Mouse (Mus musculus): Measurements from ENCODE around the gene Ilkap. TPM values are rescaled to one million over a fixed set of nuclear protein-coding genes. Genes with fewer than 3 reads are reported as not detected.

The Ilkap gene
- polyA plus RNA-seq, 1 experiment = 84.0 TPM

- Histone ChIP-seq H3K4me1 (ENCODE audit: control insufficient read depth, insufficient read depth, low read length) (peaks cover 4% of the 10 kb centered on the region), H3K27ac (ENCODE audit: insufficient read depth, low read length) (peak overlapping the region; percentile 86), H3K4me3 (ENCODE audit: insufficient read depth, low read length) (no peak overlapping the region)
- TF ChIP-seq CTCF (IDR thresholded peaks at IDR 0.05; ENCODE audit: extremely low read depth, insufficient read depth, low read length) = no peak
- no peak for TF ChIP-seq POLR2A (IDR thresholded peaks at IDR 0.05; ENCODE audit: extremely low read depth, insufficient read depth, low read length)
Observed at GRCm38 (mm10) chr1:91436380-91437082, 37.9 kb upstream of the Ilkap start.

- TF ChIP-seq POLR2A (IDR thresholded peaks at IDR 0.05; ENCODE audit: extremely low read depth, insufficient read depth, low read length) = no peak
- no peak for TF ChIP-seq CTCF (IDR thresholded peaks at IDR 0.05; ENCODE audit: extremely low read depth, insufficient read depth, low read length)
Observed at GRCm38 (mm10) chr1:91435606-91436130, 37.1 kb upstream of the Ilkap start.

GRCm38 (mm10) chr1:91434905-91435304 is 36.3 kb upstream of the Ilkap start:
- Histone ChIP-seq H3K27ac (ENCODE audit: insufficient read depth, low read length) (no peak overlapping the region), H3K4me1 (ENCODE audit: control insufficient read depth, insufficient read depth, low read length) (peaks cover 4% of the 10 kb centered on the region), H3K4me3 (ENCODE audit: insufficient read depth, low read length) (no peak overlapping the region)
- no peak for TF ChIP-seq POLR2A (IDR thresholded peaks at IDR 0.05; ENCODE audit: extremely low read depth, insufficient read depth, low read length)

More at GRCm38 (mm10) chr1:91435606-91436130, 37.1 kb upstream of the Ilkap start:
- no peak overlapping the region for H3K4me3 ChIP-seq (ENCODE audit: insufficient read depth, low read length)
- H3K27ac ChIP-seq (ENCODE audit: insufficient read depth, low read length) = peak overlapping the region; percentile 86
- peaks cover 4% of the 10 kb centered on the region for H3K4me1 ChIP-seq (ENCODE audit: control insufficient read depth, insufficient read depth, low read length)

- Histone ChIP-seq H3K27ac (ENCODE audit: insufficient read depth, low read length) (no peak overlapping the region), H3K4me3 (ENCODE audit: insufficient read depth, low read length) (no peak overlapping the region), H3K4me1 (ENCODE audit: control insufficient read depth, insufficient read depth, low read length) (0 out of 2 replicates have a peak, but pooled peaks cover 1% of the 10 kb centered on the region)
- TF ChIP-seq CTCF (IDR thresholded peaks at IDR 0.05; ENCODE audit: extremely low read depth, insufficient read depth, low read length) = no peak
- no peak for TF ChIP-seq POLR2A (IDR thresholded peaks at IDR 0.05; ENCODE audit: extremely low read depth, insufficient read depth, low read length)
Observed at GRCm38 (mm10) chr1:91430761-91431160, 32.1 kb upstream of the Ilkap start.

- Histone ChIP-seq H3K4me3 (ENCODE audit: insufficient read depth, low read length) (no peak overlapping the region), H3K27ac (ENCODE audit: insufficient read depth, low read length) (no peak overlapping the region), H3K4me1 (ENCODE audit: control insufficient read depth, insufficient read depth, low read length) (no peaks in the 10 kb centered on the region)
- TF ChIP-seq POLR2A (IDR thresholded peaks at IDR 0.05; ENCODE audit: extremely low read depth, insufficient read depth, low read length) (no peak), CTCF (IDR thresholded peaks at IDR 0.05; ENCODE audit: extremely low read depth, insufficient read depth, low read length) (no peak)
Observed at GRCm38 (mm10) chr1:91429212-91429611, 30.6 kb upstream of the Ilkap start.

GRCm38 (mm10) chr1:91428614-91429013 is 30.0 kb upstream of the Ilkap start:
- Histone ChIP-seq H3K4me3 (ENCODE audit: insufficient read depth, low read length) (no peak overlapping the region), H3K27ac (ENCODE audit: insufficient read depth, low read length) (no peak overlapping the region), H3K4me1 (ENCODE audit: control insufficient read depth, insufficient read depth, low read length) (no peaks in the 10 kb centered on the region)
- TF ChIP-seq POLR2A (IDR thresholded peaks at IDR 0.05; ENCODE audit: extremely low read depth, insufficient read depth, low read length) = no peak
- peak; percentile 88 for TF ChIP-seq CTCF (IDR thresholded peaks at IDR 0.05; ENCODE audit: extremely low read depth, insufficient read depth, low read length)

GRCm38 (mm10) chr1:91426397-91426796 is 27.8 kb upstream of the Ilkap start:
- Histone ChIP-seq H3K27ac (ENCODE audit: insufficient read depth, low read length) (no peak overlapping the region), H3K4me1 (ENCODE audit: control insufficient read depth, insufficient read depth, low read length) (no peaks in the 10 kb centered on the region), H3K4me3 (ENCODE audit: insufficient read depth, low read length) (no peak overlapping the region)
- no peak for TF ChIP-seq POLR2A (IDR thresholded peaks at IDR 0.05; ENCODE audit: extremely low read depth, insufficient read depth, low read length)
- no peak for TF ChIP-seq CTCF (IDR thresholded peaks at IDR 0.05; ENCODE audit: extremely low read depth, insufficient read depth, low read length)

GRCm38 (mm10) chr1:91420601-91421065 is 22.0 kb upstream of the Ilkap start:
- Histone ChIP-seq H3K4me3 (ENCODE audit: insufficient read depth, low read length) (no peak overlapping the region), H3K27ac (ENCODE audit: insufficient read depth, low read length) (no peak overlapping the region), H3K4me1 (ENCODE audit: control insufficient read depth, insufficient read depth, low read length) (no peaks in the 10 kb centered on the region)
- TF ChIP-seq CTCF (IDR thresholded peaks at IDR 0.05; ENCODE audit: extremely low read depth, insufficient read depth, low read length) (no peak), POLR2A (IDR thresholded peaks at IDR 0.05; ENCODE audit: extremely low read depth, insufficient read depth, low read length) (no peak)

GRCm38 (mm10) chr1:91419862-91420600 is 21.4 kb upstream of the Ilkap start:
- Histone ChIP-seq H3K4me1 (ENCODE audit: control insufficient read depth, insufficient read depth, low read length) (no peaks in the 10 kb centered on the region), H3K27ac (ENCODE audit: insufficient read depth, low read length) (no peak overlapping the region), H3K4me3 (ENCODE audit: insufficient read depth, low read length) (no peak overlapping the region)
- no peak for TF ChIP-seq CTCF (IDR thresholded peaks at IDR 0.05; ENCODE audit: extremely low read depth, insufficient read depth, low read length)
- no peak for TF ChIP-seq POLR2A (IDR thresholded peaks at IDR 0.05; ENCODE audit: extremely low read depth, insufficient read depth, low read length)
